Mouse (Mus musculus): ENCODE results near the gene Ttc3. TPM values are rescaled to one million over a fixed set of nuclear protein-coding genes. Genes with fewer than 3 reads are reported as not detected.

The Ttc3 gene
- polyA plus RNA-seq, 1 experiment from 2014 or later, result 229 TPM

DNA sequence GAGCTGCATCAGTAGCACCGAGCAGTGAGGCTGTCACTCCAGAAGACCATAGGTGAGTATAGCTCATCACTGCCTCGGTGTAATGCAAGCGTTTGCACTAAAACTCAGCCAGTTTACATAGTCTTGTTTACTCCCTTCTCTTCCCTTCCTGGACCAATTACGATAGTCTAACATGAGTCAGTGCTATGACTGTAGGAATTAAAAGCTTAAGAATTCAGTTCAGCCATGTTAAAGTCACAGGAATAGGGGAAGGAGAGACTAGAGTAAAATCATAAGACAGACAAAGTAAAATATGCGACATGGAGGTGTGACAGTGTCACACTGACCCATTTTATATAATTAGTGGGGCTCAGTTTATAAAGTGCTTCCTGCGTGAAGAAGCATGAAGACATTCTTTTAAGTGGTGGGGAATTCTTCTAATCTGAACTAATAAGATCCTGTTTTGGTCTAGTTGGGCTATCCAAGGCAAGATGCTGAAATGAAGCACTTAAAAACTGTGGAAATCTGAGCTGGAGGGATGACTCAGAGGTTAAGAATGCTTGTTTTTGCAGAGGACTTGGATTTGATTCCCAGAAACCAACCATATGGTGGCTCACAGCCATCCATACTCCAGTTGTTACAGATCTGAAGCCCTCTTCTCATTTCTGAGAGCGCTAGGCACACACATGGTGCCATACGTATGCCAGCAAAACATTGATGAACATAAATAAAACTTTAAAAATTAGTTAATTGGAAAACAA, 65.2 kb downstream of the Ttc3 start:
- Histone ChIP-seq H3K27me3 (replicated peaks; ENCODE audit: control insufficient read depth, insufficient read depth, low read length) (no peaks in the 10 kb centered on the region), H3K36me3 (ENCODE audit: control insufficient read depth, insufficient read depth, low read length) (peaks cover 93% of the 10 kb centered on the region), H3K4me1 (replicated peaks; ENCODE audit: control insufficient read depth, insufficient read depth, low read length) (no peaks in the 10 kb centered on the region), H3K9me3 (ENCODE audit: control insufficient read depth, low read length) (no peaks in the 10 kb centered on the region), H3K4me2 (ENCODE audit: low read length) (no peak overlapping the region), H3K27ac (ENCODE audit: low read depth) (0 out of 2 replicates have a peak overlapping the region, but pooled peaks have one; percentile 38), H3K4me3 (ENCODE audit: low read depth, low read length) (no peak overlapping the region), H3K9ac (ENCODE audit: low read length) (no peak overlapping the region)
- no peak for DNase-seq (ENCODE audit: low spot score)
- no peak for ATAC-seq (replicated peaks; ENCODE audit: low FRiP score, low TSS enrichment, low read depth)
- 83% methylated on average over 8 of the region's 8 CpGs for WGBS

DNA sequence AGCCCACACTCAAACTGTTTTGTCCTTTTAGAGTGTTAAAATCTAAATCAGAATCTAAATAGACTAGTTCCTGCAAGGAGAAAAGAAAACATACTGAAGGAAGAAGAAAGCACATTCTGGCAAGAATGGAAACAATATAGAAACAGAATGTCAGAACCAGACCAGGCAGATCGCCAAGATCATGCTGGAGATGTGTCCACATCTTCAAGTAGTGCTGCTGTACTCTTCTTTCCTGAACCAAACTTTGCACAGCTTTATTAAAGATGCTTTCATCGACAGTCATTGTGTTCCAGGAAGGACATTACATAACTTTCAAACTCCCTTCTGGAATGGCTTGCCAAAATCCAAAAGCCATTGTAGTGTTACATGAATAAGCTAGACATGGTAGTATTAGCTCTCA, 66.4 kb downstream of the Ttc3 start:
- Histone ChIP-seq H3K36me3 (ENCODE audit: control insufficient read depth, insufficient read depth, low read length) (peaks cover 94% of the 10 kb centered on the region), H3K27me3 (replicated peaks; ENCODE audit: control insufficient read depth, insufficient read depth, low read length) (no peaks in the 10 kb centered on the region)
- no peak for DNase-seq (ENCODE audit: low spot score)

DNA sequence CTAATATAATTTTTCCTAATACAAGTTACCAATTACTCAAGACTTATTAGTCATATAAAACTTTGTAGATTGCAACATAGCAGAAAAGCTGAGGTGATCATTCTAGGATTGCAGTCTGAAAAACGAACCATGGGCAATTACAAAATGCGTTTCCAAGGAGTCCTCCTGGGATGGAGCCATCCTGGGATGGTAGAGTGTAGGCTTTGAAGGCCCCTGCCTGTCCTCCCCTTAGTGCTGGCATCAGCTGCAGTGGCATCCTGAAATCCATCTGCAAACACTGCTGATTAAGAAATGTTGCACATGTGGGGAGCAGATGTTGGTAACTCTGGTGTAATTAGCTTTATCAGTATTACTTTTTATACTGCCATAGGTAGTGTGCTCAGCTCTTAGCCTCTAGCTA, 70.9 kb downstream of the Ttc3 start:
- Histone ChIP-seq H3K4me3 (ENCODE audit: low read depth, low read length) (no peak overlapping the region), H3K27me3 (replicated peaks; ENCODE audit: control insufficient read depth, insufficient read depth, low read length) (no peaks in the 10 kb centered on the region), H3K36me3 (ENCODE audit: control insufficient read depth, insufficient read depth, low read length) (peaks cover 90% of the 10 kb centered on the region), H3K4me2 (ENCODE audit: low read length) (no peak overlapping the region), H3K9ac (ENCODE audit: low read length) (no peak overlapping the region), H3K9me3 (ENCODE audit: control insufficient read depth, low read length) (no peaks in the 10 kb centered on the region), H3K27ac (ENCODE audit: low read depth) (no peak overlapping the region), H3K4me1 (replicated peaks; ENCODE audit: control insufficient read depth, insufficient read depth, low read length) (no peaks in the 10 kb centered on the region)
- no peak for DNase-seq (ENCODE audit: low spot score)
- WGBS, result 91% methylated on average over 2 of the region's 2 CpGs
- no peak for ATAC-seq (replicated peaks; ENCODE audit: low FRiP score, low TSS enrichment, low read depth)

More for the DNA sequence above, 66.4 kb downstream of the Ttc3 start:
- no peak overlapping the region for H3K9ac ChIP-seq (ENCODE audit: low read length)
- no peak overlapping the region for H3K27ac ChIP-seq (ENCODE audit: low read depth)
- no peaks in the 10 kb centered on the region for H3K9me3 ChIP-seq (ENCODE audit: control insufficient read depth, low read length)
- 89% methylated on average over 2 of the region's 2 CpGs for WGBS
- no peak for ATAC-seq (replicated peaks; ENCODE audit: low FRiP score, low TSS enrichment, low read depth)
- no peak overlapping the region for H3K4me2 ChIP-seq (ENCODE audit: low read length)
- H3K4me3 ChIP-seq (ENCODE audit: low read depth, low read length), result no peak overlapping the region
- no peaks in the 10 kb centered on the region for H3K4me1 ChIP-seq (replicated peaks; ENCODE audit: control insufficient read depth, insufficient read depth, low read length)

DNA sequence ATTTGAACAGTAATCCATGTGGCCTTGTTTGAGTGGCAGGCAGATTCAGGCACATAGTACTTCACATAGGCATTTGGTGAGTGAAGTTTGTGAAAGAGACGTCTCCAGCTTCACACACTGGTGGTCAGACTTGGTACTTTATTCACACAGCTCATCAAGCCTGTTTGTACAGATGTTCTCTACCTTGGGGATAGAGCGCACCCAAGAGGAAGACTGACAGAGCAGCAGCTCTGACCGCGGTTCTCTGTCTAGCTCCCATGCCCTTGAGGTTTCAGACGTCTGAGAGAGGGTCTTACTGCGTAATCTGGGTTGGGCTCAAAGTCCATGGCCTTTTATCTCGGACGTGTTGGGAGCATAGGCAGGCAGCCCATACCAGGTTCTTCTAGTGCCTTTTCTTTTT, 78.7 kb downstream of the Ttc3 start:
- Histone ChIP-seq H3K4me3 (ENCODE audit: low read depth, low read length) (no peak overlapping the region), H3K27ac (ENCODE audit: low read depth) (no peak overlapping the region), H3K36me3 (ENCODE audit: control insufficient read depth, insufficient read depth, low read length) (peaks cover 91% of the 10 kb centered on the region), H3K9me3 (ENCODE audit: control insufficient read depth, low read length) (no peaks in the 10 kb centered on the region), H3K4me1 (replicated peaks; ENCODE audit: control insufficient read depth, insufficient read depth, low read length) (peaks cover 5% of the 10 kb centered on the region), H3K27me3 (replicated peaks; ENCODE audit: control insufficient read depth, insufficient read depth, low read length) (no peaks in the 10 kb centered on the region), H3K4me2 (ENCODE audit: low read length) (no peak overlapping the region), H3K9ac (ENCODE audit: low read length) (no peak overlapping the region)
- DNase-seq (ENCODE audit: low spot score) (no peak), ATAC-seq (replicated peaks; ENCODE audit: low FRiP score, low TSS enrichment, low read depth) (no peak)
- WGBS, result 74% methylated on average over 8 of the region's 8 CpGs

DNA sequence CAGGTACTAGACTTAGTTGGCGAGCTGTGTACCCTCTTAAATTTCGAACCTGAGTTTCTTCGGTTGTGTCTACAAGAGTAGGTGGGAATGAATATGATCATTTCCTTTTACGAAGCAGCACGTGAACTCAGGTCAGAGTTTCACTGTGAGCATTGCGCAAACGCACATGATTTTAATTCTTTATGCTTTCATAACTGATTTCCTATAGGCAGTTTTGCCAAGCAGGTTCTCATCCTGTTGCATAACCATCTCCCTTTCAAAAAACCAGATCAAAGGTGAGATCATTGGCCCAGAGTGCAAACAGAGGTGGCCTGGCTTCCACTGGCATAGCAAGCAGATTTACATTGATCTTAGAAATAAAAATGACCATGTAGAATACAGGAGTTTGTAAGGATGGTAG, 79.2 kb downstream of the Ttc3 start:
- 95% methylated on average over 7 of the region's 7 CpGs for WGBS
- Histone ChIP-seq H3K4me2 (ENCODE audit: low read length) (no peak overlapping the region), H3K4me3 (ENCODE audit: low read depth, low read length) (no peak overlapping the region), H3K4me1 (replicated peaks; ENCODE audit: control insufficient read depth, insufficient read depth, low read length) (peaks cover 5% of the 10 kb centered on the region), H3K27me3 (replicated peaks; ENCODE audit: control insufficient read depth, insufficient read depth, low read length) (no peaks in the 10 kb centered on the region), H3K27ac (ENCODE audit: low read depth) (no peak overlapping the region), H3K9ac (ENCODE audit: low read length) (no peak overlapping the region), H3K36me3 (ENCODE audit: control insufficient read depth, insufficient read depth, low read length) (peaks cover 93% of the 10 kb centered on the region), H3K9me3 (ENCODE audit: control insufficient read depth, low read length) (no peaks in the 10 kb centered on the region)
- no peak for DNase-seq (ENCODE audit: low spot score)
- ATAC-seq (replicated peaks; ENCODE audit: low FRiP score, low TSS enrichment, low read depth), result no peak

DNA sequence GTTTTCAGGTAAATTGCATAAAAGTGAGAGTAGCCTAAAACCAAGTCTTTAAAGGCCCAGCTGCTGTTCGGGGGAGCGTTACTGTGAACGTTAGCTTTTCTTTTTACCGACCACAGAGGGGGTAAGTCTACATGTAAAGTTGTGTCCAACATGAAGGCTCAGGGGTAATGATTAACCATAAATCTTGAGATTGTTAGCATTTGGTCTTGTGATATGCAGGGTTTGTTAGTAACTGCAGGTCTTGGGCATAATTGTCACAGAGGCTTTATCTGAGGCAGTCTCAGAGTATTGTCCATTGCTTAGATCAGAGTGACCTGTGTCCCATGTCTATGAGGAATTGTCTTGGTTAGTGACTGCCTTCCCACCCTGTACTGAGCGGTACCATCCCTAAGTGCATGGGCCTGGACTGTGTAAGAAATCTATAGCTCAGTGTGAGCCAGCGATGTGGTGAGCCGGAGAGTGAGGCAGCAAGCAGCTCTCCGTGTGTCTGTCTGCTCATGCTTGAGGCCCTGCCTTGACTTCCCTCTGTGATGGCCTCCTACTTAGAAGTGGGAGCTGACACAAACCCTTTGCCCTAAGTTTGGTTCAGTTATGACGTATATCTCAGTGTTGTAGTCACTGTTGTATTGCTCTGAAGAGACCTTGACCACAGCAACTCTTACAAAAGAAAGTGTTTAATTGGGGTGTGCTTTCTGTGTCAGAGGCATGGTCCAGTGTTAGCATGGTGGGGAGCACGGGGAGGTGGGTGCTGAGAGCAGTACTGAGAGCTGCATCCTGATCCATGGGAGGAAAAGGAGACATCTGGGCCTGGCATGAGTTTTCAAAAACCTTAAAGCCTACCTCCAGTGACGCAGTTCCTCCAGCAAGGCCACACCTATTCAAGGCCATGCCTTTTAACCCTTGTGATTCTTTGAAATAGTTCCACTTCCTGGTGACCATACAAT, 81.4 kb downstream of the Ttc3 start:
- DNase-seq (ENCODE audit: low spot score) (no peak), ATAC-seq (replicated peaks; ENCODE audit: low FRiP score, low TSS enrichment, low read depth) (peak; percentile 66)
- Histone ChIP-seq H3K36me3 (ENCODE audit: control insufficient read depth, insufficient read depth, low read length) (peaks cover 98% of the 10 kb centered on the region), H3K27me3 (replicated peaks; ENCODE audit: control insufficient read depth, insufficient read depth, low read length) (no peaks in the 10 kb centered on the region), H3K27ac (ENCODE audit: low read depth) (peak overlapping the region; percentile 38; the same call in 1 of the 2 replicates), H3K4me1 (replicated peaks; ENCODE audit: control insufficient read depth, insufficient read depth, low read length) (peaks cover 5% of the 10 kb centered on the region), H3K4me3 (ENCODE audit: low read depth, low read length) (no peak overlapping the region), H3K9me3 (ENCODE audit: control insufficient read depth, low read length) (no peaks in the 10 kb centered on the region), H3K9ac (ENCODE audit: low read length) (no peak overlapping the region), H3K4me2 (ENCODE audit: low read length) (no peak overlapping the region)
- WGBS, result 74% methylated on average over 11 of the region's 11 CpGs

DNA sequence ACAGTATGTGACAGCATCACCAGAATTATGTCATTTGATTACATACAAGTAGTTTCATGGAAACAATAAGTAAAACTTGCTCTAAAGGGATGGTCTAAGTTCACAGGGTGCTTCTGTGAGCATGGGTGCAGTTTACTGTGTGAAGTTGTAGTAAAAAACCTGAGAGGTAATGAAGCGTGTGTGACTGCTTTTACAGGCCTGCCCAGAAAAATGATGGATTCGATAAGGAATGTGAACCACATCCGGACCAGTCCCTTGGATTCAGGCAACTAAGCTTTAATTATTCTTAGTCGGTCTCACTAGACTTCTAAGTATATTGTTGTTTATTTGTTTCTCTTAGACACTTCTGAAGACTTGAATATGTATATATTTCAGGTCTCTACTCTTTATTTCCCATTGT, 82.3 kb downstream of the Ttc3 start:
- H3K4me2 ChIP-seq (ENCODE audit: low read length), result no peak overlapping the region
- peaks cover 5% of the 10 kb centered on the region for H3K4me1 ChIP-seq (replicated peaks; ENCODE audit: control insufficient read depth, insufficient read depth, low read length)
- DNase-seq (ENCODE audit: low spot score), result no peak
- no peak overlapping the region for H3K27ac ChIP-seq (ENCODE audit: low read depth)
- ATAC-seq (replicated peaks; ENCODE audit: low FRiP score, low TSS enrichment, low read depth), result no peak
- H3K9me3 ChIP-seq (ENCODE audit: control insufficient read depth, low read length), result no peaks in the 10 kb centered on the region
- H3K27me3 ChIP-seq (replicated peaks; ENCODE audit: control insufficient read depth, insufficient read depth, low read length), result no peaks in the 10 kb centered on the region
- WGBS, result 74% methylated on average over 4 of the region's 4 CpGs
- H3K9ac ChIP-seq (ENCODE audit: low read length), result no peak overlapping the region
- no peak overlapping the region for H3K4me3 ChIP-seq (ENCODE audit: low read depth, low read length)
- H3K36me3 ChIP-seq (ENCODE audit: control insufficient read depth, insufficient read depth, low read length), result peaks cover 98% of the 10 kb centered on the region

DNA sequence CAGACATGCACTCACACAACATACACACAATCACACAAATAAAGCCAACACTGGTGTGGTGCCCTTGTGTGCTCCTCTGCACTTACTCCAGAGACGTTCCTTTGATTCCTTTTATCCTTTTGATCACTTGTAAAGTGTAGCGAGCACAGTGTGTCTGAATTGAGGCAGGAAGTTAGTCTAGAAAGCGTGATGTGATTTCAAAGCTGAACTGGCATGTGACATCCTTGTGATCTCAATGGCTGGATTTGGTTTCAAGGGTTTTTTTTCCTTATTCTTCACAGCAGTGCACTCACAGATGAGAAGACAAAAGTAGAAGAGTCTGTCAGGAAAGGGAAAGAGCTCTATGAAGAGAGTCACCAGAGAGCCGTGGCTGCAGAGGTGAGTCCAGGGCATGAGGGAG, 83.7 kb downstream of the Ttc3 start:
- ATAC-seq (replicated peaks; ENCODE audit: low FRiP score, low TSS enrichment, low read depth), result no peak

More for the DNA sequence above, 83.7 kb downstream of the Ttc3 start:
- H3K4me1 ChIP-seq (replicated peaks; ENCODE audit: control insufficient read depth, insufficient read depth, low read length), result peaks cover 5% of the 10 kb centered on the region; the same call in 1 of the 2 replicates
- no peak overlapping the region for H3K9ac ChIP-seq (ENCODE audit: low read length)
- H3K36me3 ChIP-seq (ENCODE audit: control insufficient read depth, insufficient read depth, low read length), result peaks cover 98% of the 10 kb centered on the region
- H3K27me3 ChIP-seq (replicated peaks; ENCODE audit: control insufficient read depth, insufficient read depth, low read length), result no peaks in the 10 kb centered on the region
- WGBS, result 71% methylated on average over 4 of the region's 4 CpGs
- no peak overlapping the region for H3K27ac ChIP-seq (ENCODE audit: low read depth)
- H3K4me3 ChIP-seq (ENCODE audit: low read depth, low read length), result no peak overlapping the region
- H3K4me2 ChIP-seq (ENCODE audit: low read length), result no peak overlapping the region
- DNase-seq (ENCODE audit: low spot score), result no peak
- no peaks in the 10 kb centered on the region for H3K9me3 ChIP-seq (ENCODE audit: control insufficient read depth, low read length)
